10 mouse cellular contexts compared by ENCODE assay signal in genomic region chr5:38879989-38880706, GRCm38 (mm10). TPM values are rescaled to one million over a fixed set of nuclear protein-coding genes. Genes with fewer than 3 reads are reported as not detected.
DNase-seq lines count a peak whose midpoint lies in the region; ATAC-seq and TF ChIP-seq lines count a peak whose summit lies in the region.
"Had no signal": no experiment of that assay in that cellular context is flagged by ENCODE, and none has a peak within 500 bp of the region (broad histone marks: within the 10 kb centered on the region; RNA-seq: fewer than 3 reads in every experiment).

No protein-coding gene starts in this region.

- TF ChIP-seq CTCF in kidney, adult 2 months (conservative IDR thresholded peaks at IDR 0.05; ENCODE audit: insufficient read depth, insufficient read length, low read depth, low read length) = no peak
- no peak for TF ChIP-seq CTCF in gastrocnemius, adult 2 months (IDR thresholded peaks at IDR 0.05)

- 0 out of 2 replicates have a peak, but pooled peaks cover 4% of the 10 kb centered on the region for H3K4me1 ChIP-seq in kidney, embryonic 15.5 days
- H3K4me1 ChIP-seq in kidney, adult 2 months (ENCODE audit: control insufficient read depth, insufficient read depth, low read length) = no peaks in the 10 kb centered on the region
- no peaks in the 10 kb centered on the region for H3K4me1 ChIP-seq in neural tube, embryonic 14.5 days (ENCODE audit: control insufficient read depth, insufficient read depth, low read length)
- H3K4me1 ChIP-seq: heart, embryonic 15.5 days had no signal

- no peak for TF ChIP-seq POLR2A in kidney, adult 2 months (IDR thresholded peaks at IDR 0.05; ENCODE audit: low read depth, low read length)

- intact Hi-C loops in gastrocnemius, adult 2 months (cut with DNase I) = no loop called here

- H3K4me2 ChIP-seq in kidney, embryonic 15.5 days = peak overlapping the region; percentile 30; the same call in 1 of the 2 replicates
- no peak overlapping the region for H3K4me2 ChIP-seq in neural tube, embryonic 14.5 days (ENCODE audit: low read depth, low read length)
- H3K4me2 ChIP-seq: embryonic facial prominence, embryonic 13.5 days; heart, embryonic 15.5 days had no signal

- ATAC-seq in kidney, embryonic 15.5 days (replicated peaks; ENCODE audit: low FRiP score) = peak; percentile 90
- peak; percentile 76 for ATAC-seq in neural tube, embryonic 14.5 days (ENCODE audit: low read depth)

- no peaks in the 10 kb centered on the region for H3K9me3 ChIP-seq in kidney, embryonic 15.5 days (replicated peaks)
- no peaks in the 10 kb centered on the region for H3K9me3 ChIP-seq in neural tube, embryonic 14.5 days (ENCODE audit: control insufficient read depth, low read length)
- H3K9me3 ChIP-seq: embryonic facial prominence, embryonic 13.5 days; heart, embryonic 15.5 days had no signal

- no peak overlapping the region for H3K9ac ChIP-seq in kidney, embryonic 15.5 days
- H3K9ac ChIP-seq in neural tube, embryonic 14.5 days (replicated peaks; ENCODE audit: low read depth, low read length) = no peak overlapping the region
- H3K9ac ChIP-seq: embryonic facial prominence, embryonic 13.5 days; heart, embryonic 15.5 days had no signal

- no peak overlapping the region for H3K4me3 ChIP-seq in kidney, embryonic 15.5 days (replicated peaks)
- H3K4me3 ChIP-seq in kidney, adult 2 months (ENCODE audit: insufficient read depth, low read depth, low read length) = no peak overlapping the region
- peak overlapping the region; percentile 13 for H3K4me3 ChIP-seq in gastrocnemius, adult 2 months
- no peak overlapping the region for H3K4me3 ChIP-seq in neural tube, embryonic 14.5 days (ENCODE audit: low read depth, low read length)
- H3K4me3 ChIP-seq: embryonic facial prominence, embryonic 13.5 days; heart, embryonic 15.5 days had no signal

- no peak overlapping the region for H3K27ac ChIP-seq in kidney, embryonic 15.5 days
- H3K27ac ChIP-seq in kidney, adult 2 months (ENCODE audit: insufficient read depth, low read depth, low read length) = no peak overlapping the region
- no peak overlapping the region for H3K27ac ChIP-seq in gastrocnemius, adult 2 months
- H3K27ac ChIP-seq in neural tube, embryonic 14.5 days (ENCODE audit: low read depth, low read length) = no peak overlapping the region
- H3K27ac ChIP-seq: embryonic facial prominence, embryonic 13.5 days; heart, embryonic 15.5 days had no signal

- no peaks in the 10 kb centered on the region for H3K36me3 ChIP-seq in kidney, embryonic 15.5 days
- H3K36me3 ChIP-seq in kidney, adult 2 months (ENCODE audit: control insufficient read depth, insufficient read depth, low read length) = no peaks in the 10 kb centered on the region
- H3K36me3 ChIP-seq in neural tube, embryonic 14.5 days (ENCODE audit: control insufficient read depth, insufficient read depth, low read length) = no peaks in the 10 kb centered on the region
- H3K36me3 ChIP-seq: embryonic facial prominence, embryonic 13.5 days; heart, embryonic 15.5 days had no signal

- DNase-seq in kidney, adult 2 months = no peak
- peak; percentile 64 for DNase-seq in retina, postnatal 1 day
- DNase-seq in retina, embryonic 14.5 days (ENCODE audit: low spot score) = no peak
- peak; percentile 72 for DNase-seq in gastrocnemius, adult 2 months
- DNase-seq in layer of hippocampus, adult 9-10 months (ENCODE audit: low spot score) = no peak

- no peaks in the 10 kb centered on the region for H3K27me3 ChIP-seq in kidney, embryonic 15.5 days
- H3K27me3 ChIP-seq in kidney, adult 2 months (replicated peaks; ENCODE audit: control insufficient read depth, insufficient read depth, low read length) = no peaks in the 10 kb centered on the region
- H3K27me3 ChIP-seq in neural tube, embryonic 14.5 days (ENCODE audit: control insufficient read depth, insufficient read depth, low read length) = no peaks in the 10 kb centered on the region
- H3K27me3 ChIP-seq: embryonic facial prominence, embryonic 13.5 days; heart, embryonic 15.5 days had no signal

- WGBS in kidney, embryonic 15.5 days = 23% methylated on average over 11 of the region's 11 CpGs
- 15% methylated on average over 11 of the region's 11 CpGs for WGBS in kidney, adult 2 months
- 34% methylated on average over 11 of the region's 11 CpGs for WGBS in neural tube, embryonic 14.5 days

RNA-seq across cellular contexts. Expression of gene Clnk, which starts 3.5 kb away (rescaled TPM):
- polyA plus RNA-seq in kidney, embryonic 15.5 days (2015; fragmentation: Nextera tagmentation; extraction: Ambion mirVana) = not detected in 2 replicates
- polyA plus RNA-seq in kidney, adult 2 months (2012; rRNA removed) = 0.61 and 0.70 TPM in 2 replicates
- total RNA-seq in gastrocnemius, adult 2 months (2021) = not detected
- 0.12 and 0.15 TPM in 2 replicates for polyA plus RNA-seq in neural tube, embryonic 14.5 days (2014; fragmentation: Nextera tagmentation; extraction: Ambion mirVana)
- total RNA-seq: left cerebral cortex, adult 18-20 months had no signal
- polyA plus RNA-seq: embryonic facial prominence, embryonic 13.5 days; heart, embryonic 15.5 days had no signal

Comparison
In these comparisons a context has a peak if more than half of its experiments do, and no peak if none do; other contexts are left out.
1. DNase-seq: peak in retina, postnatal 1 day (single experiment) and gastrocnemius, adult 2 months (single experiment); none in kidney, adult 2 months (single experiment), retina, embryonic 14.5 days (single experiment) and layer of hippocampus, adult 9-10 months (single experiment).